Mouse (Mus musculus): ENCODE results near the gene Ahdc1.
"Not testable (repeated sequence)": the region's sequence is repeated elsewhere in the genome, so short reads cannot be mapped to it uniquely, and the experiment has no call there.

Gene Ahdc1

GRCm38 (mm10) chr4:133078947-133079346 is 67.9 kb downstream of the Ahdc1 start:
- DNase-seq (ENCODE audit: low read depth): no peak

GRCm38 (mm10) chr4:133079416-133080113 is 68.5 kb downstream of the Ahdc1 start:
- no peak for DNase-seq (ENCODE audit: low read depth)

DNA sequence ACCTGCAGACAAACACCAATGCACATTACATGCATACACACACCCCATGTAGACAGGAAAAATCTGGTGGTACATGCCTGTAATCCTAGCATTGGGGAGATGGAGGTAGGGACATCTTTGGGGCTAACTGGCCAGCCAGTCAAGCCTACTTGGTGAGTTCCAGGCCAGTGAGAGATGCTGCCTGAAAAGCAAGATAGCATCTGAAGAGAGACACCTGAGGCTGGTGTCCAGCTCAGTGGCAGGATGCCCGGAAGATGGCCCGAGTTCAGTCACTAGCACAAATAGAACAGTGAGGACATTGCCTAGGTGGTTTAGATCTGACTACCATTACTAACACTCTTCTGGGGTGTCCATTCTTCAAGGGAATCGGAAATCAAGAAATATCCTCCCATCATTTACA is 69.8 kb downstream of the Ahdc1 start:
- DNase-seq (ENCODE audit: low read depth): no peak

DNA sequence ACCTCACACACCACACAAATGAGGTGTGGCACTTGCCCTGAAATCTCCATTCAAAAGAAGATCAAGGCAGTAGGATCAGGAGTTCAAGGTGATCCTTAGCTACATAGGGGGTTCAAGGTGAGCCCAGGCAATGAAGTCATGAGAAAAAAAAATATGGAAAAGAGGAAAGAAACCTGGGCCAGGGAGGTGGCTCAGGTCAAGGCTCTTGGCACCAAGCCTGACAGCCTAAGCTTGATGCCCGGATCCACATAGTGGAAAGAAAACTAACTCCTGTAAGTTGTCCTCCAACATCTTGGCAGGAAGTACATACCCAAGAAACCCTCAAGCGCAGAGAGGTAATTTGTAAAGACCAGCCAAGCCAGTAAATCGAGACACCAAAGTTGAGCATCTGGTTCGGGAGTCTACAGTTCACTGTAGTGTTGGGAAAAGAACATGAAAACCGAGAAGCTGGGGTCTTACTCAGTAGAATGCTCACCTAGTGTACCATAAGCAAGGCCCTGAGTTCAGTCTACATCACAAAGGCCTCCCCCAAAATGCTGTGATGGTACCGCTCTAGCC is 71.2 kb downstream of the Ahdc1 start:
- DNase-seq (ENCODE audit: low read depth): no peak

DNA sequence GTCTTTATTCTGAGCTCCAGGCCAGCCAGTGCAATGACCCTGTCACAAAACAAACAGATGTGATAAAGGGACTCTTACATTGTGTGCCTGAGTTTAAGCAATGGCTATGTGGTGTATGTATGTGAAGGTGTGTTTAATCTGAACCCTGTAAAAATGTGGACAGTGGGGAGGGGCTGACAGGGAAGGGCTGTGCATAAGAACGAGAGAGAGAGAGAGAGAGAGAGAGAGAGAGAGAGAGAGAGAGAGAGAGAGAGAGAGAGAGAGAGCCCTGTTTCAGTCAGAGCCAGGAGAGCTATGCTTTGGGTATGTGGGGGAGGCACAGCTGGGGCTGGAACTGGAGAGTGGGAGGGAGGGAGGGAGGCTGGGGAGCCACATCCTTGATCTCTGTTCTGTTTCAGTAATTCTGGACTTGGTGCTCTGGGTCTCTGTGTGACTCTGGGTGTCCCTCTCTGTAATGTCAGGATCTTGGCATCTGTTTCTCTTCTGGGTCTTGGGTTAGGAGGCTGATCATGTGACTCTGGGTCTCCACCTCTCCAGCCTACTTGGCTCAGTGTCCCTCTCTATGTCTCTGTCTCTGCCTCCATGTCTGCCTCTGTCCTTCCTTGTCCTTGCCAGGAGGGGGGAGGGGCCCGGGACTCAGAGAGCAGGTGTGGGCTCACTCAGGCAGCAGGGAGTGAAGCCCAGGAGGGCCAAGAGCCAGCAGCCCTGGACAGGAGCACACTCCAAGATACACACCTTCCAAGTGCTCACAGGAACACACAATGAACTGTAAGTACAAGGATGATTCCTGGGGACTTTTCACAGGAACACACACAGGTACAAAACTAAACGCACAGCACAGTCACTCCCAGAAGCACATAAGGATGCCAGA is 73.2 kb downstream of the Ahdc1 start:
- DNase-seq (ENCODE audit: low read depth): no peak

GRCm38 (mm10) chr4:133085011-133085782 is 74.1 kb downstream of the Ahdc1 start:
- no peak for DNase-seq (ENCODE audit: low read depth)

- no peak for DNase-seq (ENCODE audit: low read depth)
These were observed 74.8 kb downstream of the Ahdc1 start for GRCm38 (mm10) chr4:133085783-133086342.

GRCm38 (mm10) chr4:133087177-133087714 is 76.2 kb downstream of the Ahdc1 start:
- DNase-seq (ENCODE audit: low read depth): no peak

- DNase-seq (ENCODE audit: low read depth): no peak
These were observed 76.8 kb downstream of the Ahdc1 start for GRCm38 (mm10) chr4:133087835-133088234.

GRCm38 (mm10) chr4:133089319-133089718 is 78.3 kb downstream of the Ahdc1 start:
- no peak for DNase-seq (ENCODE audit: low read depth)

GRCm38 (mm10) chr4:133089802-133090201 is 78.7 kb downstream of the Ahdc1 start:
- DNase-seq (ENCODE audit: low read depth): no peak

DNA sequence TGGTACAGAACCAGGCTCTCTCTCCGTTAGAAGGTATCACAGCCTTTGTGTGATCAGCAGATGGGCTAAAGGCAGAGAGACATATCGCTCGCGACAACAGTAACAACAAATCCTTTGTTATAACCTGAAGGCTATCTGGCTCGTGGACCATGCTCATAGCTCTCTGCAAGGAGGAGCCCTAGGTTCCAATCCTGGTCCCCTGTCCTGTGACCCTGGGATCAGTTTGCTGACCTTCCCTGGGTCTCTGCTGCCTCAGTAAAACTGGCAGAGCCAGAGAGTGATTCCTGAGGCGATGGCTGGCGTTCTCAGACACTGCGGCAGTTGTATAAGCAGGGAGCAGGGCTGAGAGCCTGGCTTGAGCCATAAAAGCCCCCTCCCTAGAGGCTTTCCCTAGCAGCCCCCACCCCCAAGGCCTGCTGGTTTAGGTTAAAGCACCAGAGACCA is 79.2 kb downstream of the Ahdc1 start:
- no peak for DNase-seq (ENCODE audit: low read depth)

- DNase-seq (ENCODE audit: low read depth): peak; percentile 42
These were observed 79.8 kb downstream of the Ahdc1 start for GRCm38 (mm10) chr4:133090720-133091458.

DNA sequence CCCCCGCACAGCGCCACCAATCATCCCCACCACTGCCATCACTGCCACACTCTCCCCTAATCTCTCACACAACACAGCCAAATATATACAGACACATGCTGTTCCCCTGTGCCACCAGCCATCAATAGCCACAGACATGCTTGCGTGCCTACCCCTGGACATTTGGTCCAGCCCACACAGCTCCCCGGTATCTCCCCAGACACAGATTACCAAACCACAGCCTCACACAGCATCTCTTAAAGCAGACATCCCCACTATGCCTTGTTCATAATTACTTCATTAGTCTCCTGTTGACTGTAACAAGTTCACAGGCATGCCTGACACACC is 80.4 kb downstream of the Ahdc1 start:
- peak; percentile 36 for DNase-seq (ENCODE audit: low read depth)

GRCm38 (mm10) chr4:133092453-133092901 is 81.4 kb downstream of the Ahdc1 start:
- DNase-seq (ENCODE audit: low read depth): peak; percentile 66

DNA sequence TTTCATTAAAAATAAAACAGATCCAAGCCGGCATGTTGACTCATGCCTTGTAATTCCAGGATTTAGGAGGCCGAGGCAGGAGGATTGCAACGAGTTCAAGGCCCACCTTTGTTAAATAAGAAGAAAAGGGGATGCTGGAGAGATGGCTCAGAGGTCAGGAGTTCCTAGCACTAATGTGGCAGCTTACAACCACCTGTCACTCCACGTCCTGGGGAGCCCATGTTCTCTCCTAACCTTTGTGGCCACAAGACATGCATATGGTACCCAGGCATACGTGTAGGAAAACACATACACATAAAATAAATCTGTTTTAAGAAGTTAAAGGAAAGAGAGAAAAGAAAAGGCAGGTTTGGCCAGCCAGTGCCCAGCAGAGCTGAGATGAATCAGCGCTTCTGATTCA is 82.0 kb downstream of the Ahdc1 start:
- no peak for DNase-seq (ENCODE audit: low read depth)

DNA sequence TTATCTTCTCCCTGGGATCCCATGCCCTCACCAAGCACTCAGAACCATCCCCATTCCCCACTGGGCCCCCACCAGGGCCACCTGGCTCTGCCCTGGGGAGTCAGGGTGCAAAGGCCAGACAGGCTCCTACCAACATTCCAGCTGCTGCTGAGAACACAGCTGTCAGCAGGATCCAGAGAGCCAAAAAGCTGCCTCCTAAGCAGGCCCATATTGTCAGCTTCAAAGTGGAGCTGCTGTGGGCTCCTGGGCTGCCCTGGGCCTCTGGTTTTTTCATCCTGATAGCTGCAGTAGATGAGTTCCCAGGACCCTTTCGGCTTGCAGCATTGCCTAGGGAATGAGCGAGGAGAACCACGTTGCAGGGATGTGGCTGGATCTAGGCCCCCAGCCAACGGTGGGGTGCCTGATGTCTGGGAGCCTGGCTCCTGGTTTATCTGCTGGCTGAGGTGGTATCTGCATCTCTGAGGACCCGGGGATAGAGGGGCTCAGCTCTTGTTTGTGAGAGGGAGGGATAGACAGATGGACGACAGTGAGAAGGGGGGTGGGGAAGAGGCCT is 82.5 kb downstream of the Ahdc1 start:
- no peak for DNase-seq (ENCODE audit: low read depth)

DNA sequence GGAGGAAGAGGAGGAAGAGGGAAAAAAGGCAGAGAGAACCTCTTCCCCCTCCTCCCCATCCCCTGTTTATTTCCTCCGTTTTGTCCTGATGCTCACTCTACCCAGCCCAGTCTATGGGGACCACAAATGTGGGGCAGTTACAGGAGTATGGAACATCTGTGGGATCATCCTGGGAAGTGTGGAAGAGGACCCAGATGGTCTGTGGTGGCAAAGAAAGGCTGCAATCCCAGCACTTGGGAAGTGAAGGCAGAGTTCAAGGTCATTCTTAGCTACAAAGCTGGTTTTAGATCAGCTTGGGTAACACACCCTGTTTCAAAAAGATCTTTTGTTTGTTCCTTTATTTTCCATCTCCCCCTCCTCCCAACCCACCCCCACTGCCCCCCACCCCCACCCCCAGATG is 83.2 kb downstream of the Ahdc1 start:
- DNase-seq (ENCODE audit: low read depth): no peak

GRCm38 (mm10) chr4:133094936-133095733 is 84.1 kb downstream of the Ahdc1 start:
- DNase-seq (ENCODE audit: low read depth): peak; percentile 70

- not testable (repeated sequence) for DNase-seq (ENCODE audit: low read depth)
These were observed 84.6 kb downstream of the Ahdc1 start for GRCm38 (mm10) chr4:133095734-133096065.
